Mouse (Mus musculus) liver, embryonic 12.5 days (tissue): ENCODE data around the gene Gemin2. TPM values are rescaled to one million over a fixed set of nuclear protein-coding genes. Genes with fewer than 3 reads are reported as not detected.
A peak's percentile ranks its signal among the peaks of the same experiment; 100 is the strongest.

Source experiments
- ATAC-seq: fragments of 200-750 bp; cut with Nextera tagmentation; 2 replicates; pipeline ENCODE4 v1.8.0; 2017; ENCODE audit warnings: moderate number of reproducible peaks, mild to moderate bottlenecking, moderate library complexity
- H3K27ac ChIP-seq: fragments of 300-500 bp; sonication (generic); 2 replicates; pipeline ENCODE4 v1.5.1; 2016; ENCODE audit warnings: mild to moderate bottlenecking
- H3K27me3 ChIP-seq: fragments of 300-500 bp; sonication (generic); replicated peaks from 2 replicates; pipeline ENCODE4 v1.6.1; 2016; ENCODE audit warnings: mild to moderate bottlenecking, moderate library complexity
- H3K36me3 ChIP-seq: fragments of 300-500 bp; sonication (generic); 2 replicates; pipeline ENCODE4 v1.6.1; 2016; ENCODE audit warnings: mild to moderate bottlenecking, moderate library complexity
- H3K4me1 ChIP-seq: fragments of 300-500 bp; sonication (generic); 2 replicates; pipeline ENCODE4 v1.6.1; 2016
- H3K4me2 ChIP-seq: fragments of 300-500 bp; sonication (generic); 2 replicates; pipeline ENCODE4 v1.6.1; 2016; ENCODE audit warnings: mild to moderate bottlenecking, moderate library complexity
- H3K4me3 ChIP-seq: fragments of 300-500 bp; sonication (generic); 2 replicates; pipeline ENCODE4 v1.5.1; 2016; ENCODE audit warnings: mild to moderate bottlenecking, moderate library complexity
- H3K9ac ChIP-seq: fragments of 300-500 bp; sonication (generic); 2 replicates; pipeline ENCODE4 v1.6.1; 2016; ENCODE audit warnings: mild to moderate bottlenecking, moderate library complexity
- H3K9me3 ChIP-seq: fragments of 300-500 bp; sonication (generic); replicated peaks from 2 replicates; pipeline ENCODE4 v1.6.1; 2016; ENCODE audit warnings: mild to moderate bottlenecking, moderate library complexity
- WGBS: fragments of 180-500 bp; shearing (Covaris S2); methylation state at CpG from one replicate; pipeline ENCODE4 v1.1.7; 2016; ENCODE audit not compliant: insufficient replicate concordance; 5-methylcytosine and 5-hydroxymethylcytosine counted together
- polyA plus RNA-seq: library from polyadenylated mRNA; unstranded; fragments of >200 nt; fragmentation: Nextera tagmentation; extraction: Ambion mirVana; gene quantifications from 2 replicates; pipeline ENCODE4 v1.2.1, GENCODE M21; 2016

Gene Gemin2
- polyA plus RNA-seq, 1 experiment from 2014 or later: 28.2 TPM

DNA sequence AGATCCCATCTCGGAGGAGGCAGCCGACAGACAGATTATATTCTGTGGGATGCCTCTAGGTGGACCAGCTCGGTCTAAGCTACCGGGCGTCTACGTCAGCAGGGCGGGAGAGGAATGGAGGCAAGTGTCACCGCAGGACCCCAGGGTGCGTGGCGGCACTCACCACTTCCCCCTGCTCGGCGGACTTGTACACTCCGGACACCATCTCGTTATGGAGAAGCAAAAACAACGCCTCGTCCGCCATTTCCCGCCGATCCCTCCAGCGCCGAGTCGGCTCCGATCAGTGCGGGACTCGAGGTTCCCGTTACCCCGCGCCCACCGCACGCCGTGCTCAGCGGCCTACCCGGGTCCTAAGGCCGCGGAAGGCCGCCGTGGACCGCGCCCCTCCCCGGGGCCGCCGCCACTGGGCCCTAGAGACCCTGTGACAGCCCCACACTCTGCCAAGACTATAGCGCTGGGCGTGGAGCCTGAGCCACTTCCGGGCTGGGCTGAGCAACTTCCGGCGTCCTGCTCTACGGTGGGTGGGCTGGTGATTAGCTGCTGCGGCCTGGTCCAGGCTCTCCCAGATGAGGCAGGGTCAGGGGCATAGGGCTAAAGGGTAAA lies 47.9 kb downstream of the Gemin2 start, which contains the start of gene Trappc6b:
TSS of gene Trappc6b (minus strand) at position 480 of the 603 bp plus-strand sequence.
- no peaks in the 10 kb centered on the region for H3K9me3 ChIP-seq
- H3K9ac ChIP-seq: peak within 1 kb of the TSS; percentile 99
- H3K4me3 ChIP-seq: peak within 1 kb of the TSS; percentile 87
- peak; percentile 95 for ATAC-seq
- H3K36me3 ChIP-seq: peaks cover 36% of the 10 kb centered on the region
- peak within 1 kb of the TSS; percentile 74 for H3K4me2 ChIP-seq
- WGBS: under 1% methylated on average over 49 of the region's 49 CpGs
- H3K27ac ChIP-seq: peak within 1 kb of the TSS; percentile 92
- H3K4me1 ChIP-seq: peaks cover 48% of the 10 kb centered on the region
- H3K27me3 ChIP-seq: no peaks in the 10 kb centered on the region; the same call in 1 of the 2 replicates

DNA sequence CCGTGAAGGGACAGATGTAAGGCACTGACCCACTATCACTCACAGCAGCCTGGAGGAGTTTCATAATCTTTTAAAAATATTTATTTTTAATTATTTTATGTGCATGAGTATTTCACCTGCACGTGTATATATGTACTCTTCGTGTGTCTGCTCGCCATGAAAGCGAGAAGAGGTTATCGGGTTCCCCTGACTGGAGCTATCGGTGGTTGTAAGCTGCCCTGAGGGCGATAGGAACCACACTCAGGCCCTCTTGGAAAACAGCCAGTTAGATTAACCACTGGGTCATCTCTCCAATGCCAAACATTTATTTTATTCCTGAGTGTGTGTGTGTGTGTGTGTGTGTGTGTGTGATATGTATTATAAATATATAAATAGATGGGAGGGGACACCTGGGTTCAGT lies 51.6 kb downstream of the Gemin2 start:
- Histone ChIP-seq H3K27me3 (no peaks in the 10 kb centered on the region; the same call in 1 of the 2 replicates), H3K4me2 (no peak overlapping the region), H3K4me3 (no peak overlapping the region), H3K4me1 (peaks cover 32% of the 10 kb centered on the region), H3K9me3 (no peaks in the 10 kb centered on the region), H3K9ac (no peak overlapping the region), H3K27ac (no peak overlapping the region), H3K36me3 (peaks cover 19% of the 10 kb centered on the region)
- 76% methylated on average over 8 of the region's 8 CpGs for WGBS
- no peak for ATAC-seq

DNA sequence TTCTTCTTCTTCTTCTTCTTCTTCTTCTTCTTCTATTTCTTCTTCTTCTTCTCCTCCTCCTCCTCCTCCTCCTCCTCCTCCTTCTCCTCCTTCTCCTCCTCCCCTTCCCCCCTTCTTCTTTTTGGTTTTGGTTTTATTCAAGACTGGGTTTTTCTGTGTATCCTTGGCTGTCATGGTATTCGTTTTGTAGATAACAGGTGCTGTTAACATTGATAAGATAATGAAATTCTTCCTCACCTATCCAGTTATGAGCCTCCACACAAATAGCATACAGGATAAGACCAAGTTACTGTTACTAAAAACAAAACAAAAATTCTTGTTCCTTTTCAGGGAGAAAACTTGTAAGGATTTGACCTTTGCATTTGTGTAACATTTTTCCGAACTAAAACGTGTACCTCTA lies 52.6 kb downstream of the Gemin2 start:
- Histone ChIP-seq H3K4me2 (peak overlapping the region; percentile 86), H3K27me3 (no peaks in the 10 kb centered on the region; the same call in 1 of the 2 replicates), H3K9me3 (no peaks in the 10 kb centered on the region), H3K27ac (peak overlapping the region; percentile 76), H3K36me3 (peaks cover 28% of the 10 kb centered on the region), H3K9ac (peak overlapping the region; percentile 71; the same call in 1 of the 2 replicates), H3K4me3 (peak overlapping the region; percentile 96), H3K4me1 (peaks cover 25% of the 10 kb centered on the region)
- 44% methylated on average over 3 of the region's 3 CpGs for WGBS
- ATAC-seq: no peak

DNA sequence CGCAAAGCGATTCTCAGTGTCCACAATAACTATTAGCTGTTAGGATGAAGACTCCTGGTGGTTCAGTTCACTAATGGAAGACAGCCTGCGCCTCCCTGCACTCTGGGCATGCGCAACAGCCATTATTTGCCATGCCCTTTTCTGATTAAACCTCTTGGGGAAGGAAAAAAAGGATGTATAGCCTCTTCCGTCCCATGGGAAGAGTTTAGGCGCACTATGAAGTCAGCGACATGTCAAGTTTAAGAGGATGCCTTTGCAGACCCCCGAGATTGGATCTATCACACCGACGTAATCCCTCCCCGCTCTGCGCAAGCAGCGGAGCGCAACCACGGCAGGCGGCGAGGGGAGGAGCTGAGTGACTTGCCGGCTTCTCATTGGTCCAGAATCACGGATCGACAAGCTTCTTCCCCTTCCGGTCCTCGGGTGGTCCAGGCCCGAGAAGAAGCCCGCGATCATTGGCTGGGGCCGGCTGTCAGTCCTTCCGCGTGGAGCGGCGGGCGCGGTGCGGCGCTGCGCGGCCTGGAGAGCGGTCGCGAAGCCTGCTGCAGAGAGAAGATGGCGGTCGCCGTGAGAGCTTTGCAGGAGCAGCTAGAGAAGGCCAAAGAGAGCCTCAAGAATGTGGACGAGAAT lies 53.4 kb downstream of the Gemin2 start, which contains the start of gene Pnn:
TSS of gene Pnn (plus strand) at position 437 of the 630 bp plus-strand sequence.
- ATAC-seq: peak; percentile 99

DNA sequence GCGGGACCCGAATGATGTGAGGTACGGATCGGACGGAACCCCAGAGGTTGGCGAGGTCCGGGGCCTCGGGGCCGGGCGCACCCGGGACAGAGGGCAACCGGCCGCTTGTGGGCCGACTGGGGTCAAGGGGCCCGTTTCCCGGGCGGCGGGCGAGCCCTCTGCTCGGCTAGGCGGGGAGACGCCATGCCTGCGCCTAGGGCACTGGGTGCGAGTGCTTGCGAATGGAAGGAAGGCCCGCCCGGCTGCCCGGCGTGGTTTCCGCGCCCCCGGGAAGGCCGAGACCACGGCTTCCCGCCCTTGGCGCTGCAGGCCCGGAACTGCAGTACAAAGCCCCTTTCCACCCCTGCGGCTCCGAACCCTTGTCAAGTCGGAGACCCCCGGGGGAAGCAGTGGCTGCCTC lies 53.9 kb downstream of the Gemin2 start:
- ATAC-seq: peak; percentile 46
- under 1% methylated on average over 41 of the region's 41 CpGs for WGBS
- H3K9me3 ChIP-seq: no peaks in the 10 kb centered on the region
- H3K27ac ChIP-seq: peak overlapping the region; percentile 88
- H3K36me3 ChIP-seq: peaks cover 41% of the 10 kb centered on the region
- H3K4me2 ChIP-seq: peak overlapping the region; percentile 86
- H3K27me3 ChIP-seq: no peaks in the 10 kb centered on the region; the same call in 1 of the 2 replicates
- H3K4me3 ChIP-seq: peak overlapping the region; percentile 96
- peaks cover 25% of the 10 kb centered on the region for H3K4me1 ChIP-seq
- H3K9ac ChIP-seq: peak overlapping the region; percentile 94

More for the DNA sequence above, 53.4 kb downstream of the Gemin2 start, which contains the start of gene Pnn:
- Histone ChIP-seq H3K36me3 (peaks cover 36% of the 10 kb centered on the region), H3K9me3 (no peaks in the 10 kb centered on the region), H3K4me3 (peak within 1 kb of the TSS; percentile 96), H3K4me2 (peak within 1 kb of the TSS; percentile 86), H3K27ac (peak within 1 kb of the TSS; percentile 88), H3K4me1 (peaks cover 25% of the 10 kb centered on the region), H3K27me3 (no peaks in the 10 kb centered on the region; the same call in 1 of the 2 replicates), H3K9ac (peak within 1 kb of the TSS; percentile 94)
- under 1% methylated on average over 43 of the region's 43 CpGs for WGBS

DNA sequence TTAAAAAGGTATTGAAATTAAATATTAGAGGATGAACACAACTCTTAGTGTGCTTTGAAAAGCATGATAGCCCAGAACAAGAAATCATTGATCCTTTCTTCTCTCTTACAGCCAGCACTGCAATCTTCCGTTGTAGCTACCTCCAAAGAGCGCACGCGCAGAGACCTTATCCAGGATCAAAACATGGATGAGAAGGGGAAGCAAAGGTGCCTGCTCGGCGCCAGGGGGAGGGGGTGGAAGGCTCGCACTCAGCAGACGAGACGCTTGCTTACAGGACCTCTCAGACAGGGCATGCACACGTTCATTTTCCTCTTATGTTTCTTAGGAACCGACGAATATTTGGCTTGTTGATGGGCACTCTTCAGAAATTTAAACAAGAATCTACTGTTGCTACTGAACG lies 55.6 kb downstream of the Gemin2 start:
- ATAC-seq: no peak
- H3K9ac ChIP-seq: no peak overlapping the region
- H3K27ac ChIP-seq: no peak overlapping the region
- no peaks in the 10 kb centered on the region; the same call in 1 of the 2 replicates for H3K27me3 ChIP-seq
- peak overlapping the region; percentile 86; the same call in 1 of the 2 replicates for H3K4me2 ChIP-seq
- H3K9me3 ChIP-seq: no peaks in the 10 kb centered on the region
- peaks cover 25% of the 10 kb centered on the region for H3K4me1 ChIP-seq
- peaks cover 52% of the 10 kb centered on the region for H3K36me3 ChIP-seq
- no peak overlapping the region for H3K4me3 ChIP-seq
- WGBS: 91% methylated on average over 13 of the region's 13 CpGs

DNA sequence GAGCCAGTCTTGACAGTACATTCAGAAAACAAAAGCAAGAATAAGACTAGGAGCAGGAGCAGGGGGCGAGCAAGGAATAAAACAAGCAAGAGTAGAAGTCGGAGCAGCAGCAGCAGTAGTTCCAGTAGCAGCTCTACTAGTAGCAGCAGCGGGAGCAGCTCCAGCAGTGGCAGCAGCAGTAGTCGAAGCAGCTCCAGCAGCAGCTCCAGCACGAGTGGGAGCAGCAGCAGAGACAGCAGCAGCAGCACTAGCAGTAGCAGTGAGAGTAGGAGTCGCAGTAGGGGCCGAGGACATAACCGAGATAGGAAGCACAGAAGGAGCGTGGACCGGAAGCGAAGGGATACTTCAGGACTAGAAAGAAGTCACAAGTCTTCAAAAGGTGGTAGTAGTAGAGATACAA lies 59.1 kb downstream of the Gemin2 start:
- WGBS: 89% methylated on average over 11 of the region's 11 CpGs
- peaks cover 60% of the 10 kb centered on the region for H3K36me3 ChIP-seq
- no peaks in the 10 kb centered on the region for H3K9me3 ChIP-seq

DNA sequence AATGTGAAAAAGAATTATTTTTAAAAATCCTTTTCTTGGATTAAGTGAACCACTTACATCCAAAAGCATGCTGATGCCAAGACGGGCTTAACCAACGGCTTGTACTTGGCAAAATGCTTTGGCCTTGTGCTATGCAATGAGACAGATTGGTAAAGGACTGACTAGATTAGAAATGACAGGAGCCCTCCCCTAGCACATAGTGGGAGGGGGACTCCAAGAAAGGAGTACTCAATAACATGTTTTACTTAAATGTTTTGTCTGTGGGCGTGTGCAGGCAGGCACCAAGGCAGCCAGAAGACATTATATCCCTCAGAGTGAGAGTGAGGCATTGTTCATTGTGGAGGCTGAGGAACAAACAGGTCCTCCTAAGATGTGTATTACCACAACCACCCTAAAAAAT lies 60.9 kb downstream of the Gemin2 start:
- ATAC-seq: no peak
- H3K27me3 ChIP-seq: no peaks in the 10 kb centered on the region
- H3K4me2 ChIP-seq: no peak overlapping the region
- no peaks in the 10 kb centered on the region for H3K9me3 ChIP-seq
- no peaks in the 10 kb centered on the region; the same call in 1 of the 2 replicates for H3K4me1 ChIP-seq
- no peak overlapping the region for H3K27ac ChIP-seq
- no peak overlapping the region for H3K4me3 ChIP-seq
- H3K9ac ChIP-seq: no peak overlapping the region
- 80% methylated on average over 3 of the region's 3 CpGs for WGBS
- peaks cover 49% of the 10 kb centered on the region for H3K36me3 ChIP-seq

More for the DNA sequence above, 59.1 kb downstream of the Gemin2 start:
- peaks cover 15% of the 10 kb centered on the region for H3K4me1 ChIP-seq
- H3K27me3 ChIP-seq: no peaks in the 10 kb centered on the region
- ATAC-seq: no peak
- H3K4me3 ChIP-seq: no peak overlapping the region
- H3K4me2 ChIP-seq: no peak overlapping the region
- no peak overlapping the region for H3K9ac ChIP-seq
- no peak overlapping the region for H3K27ac ChIP-seq

DNA sequence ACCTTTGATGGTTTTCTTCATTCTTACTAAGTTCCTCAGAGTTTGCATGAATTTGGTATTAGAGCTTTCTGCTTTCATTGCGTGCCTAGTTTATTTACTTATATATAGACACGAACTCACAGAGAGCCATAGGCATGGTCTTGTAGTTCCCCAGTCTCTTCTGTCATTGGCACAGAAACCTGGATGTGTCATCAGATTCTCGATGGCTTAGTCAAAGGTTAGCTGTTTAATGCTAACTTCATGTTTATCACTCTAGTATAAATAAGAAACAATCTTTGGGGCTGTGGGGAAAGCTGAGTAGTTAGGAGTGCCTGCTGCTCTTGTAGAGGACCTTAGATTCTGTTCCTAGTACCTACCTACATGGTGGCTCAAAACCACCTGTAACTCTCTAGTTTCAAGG lies 63.8 kb downstream of the Gemin2 start:
- ATAC-seq: no peak
- no peaks in the 10 kb centered on the region for H3K4me1 ChIP-seq
- no peak overlapping the region for H3K9ac ChIP-seq
- H3K27me3 ChIP-seq: no peaks in the 10 kb centered on the region
- no peak overlapping the region for H3K4me2 ChIP-seq
- 74% methylated on average over 3 of the region's 3 CpGs for WGBS
- no peak overlapping the region for H3K27ac ChIP-seq
- H3K9me3 ChIP-seq: no peaks in the 10 kb centered on the region
- no peak overlapping the region for H3K4me3 ChIP-seq
- H3K36me3 ChIP-seq: peaks cover 20% of the 10 kb centered on the region

DNA sequence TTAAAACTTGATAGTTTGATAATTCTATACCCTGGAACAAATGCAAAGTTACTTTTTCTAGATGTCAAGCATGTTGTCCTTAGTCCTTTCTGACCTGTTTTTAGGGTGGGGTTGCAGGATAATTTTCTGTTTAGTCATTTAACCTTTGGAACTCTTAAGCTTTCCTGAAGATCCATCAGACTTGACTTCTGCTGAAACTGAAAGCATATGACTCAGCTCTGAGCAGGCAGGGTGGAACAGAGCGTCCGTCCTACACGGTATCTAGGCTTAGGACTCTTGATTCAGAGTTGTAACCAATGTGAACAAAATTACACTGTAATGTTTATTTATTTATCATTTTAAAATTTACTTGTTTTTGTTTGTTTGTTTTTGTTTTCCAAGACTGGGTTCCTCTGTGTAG lies 64.7 kb downstream of the Gemin2 start:
- 88% methylated on average over 3 of the region's 3 CpGs for WGBS
- ATAC-seq: no peak

More for the DNA sequence above, 64.7 kb downstream of the Gemin2 start:
- Histone ChIP-seq H3K27me3 (no peaks in the 10 kb centered on the region), H3K9me3 (no peaks in the 10 kb centered on the region), H3K36me3 (peaks cover 12% of the 10 kb centered on the region), H3K4me1 (no peaks in the 10 kb centered on the region), H3K27ac (no peak overlapping the region), H3K4me3 (no peak overlapping the region), H3K9ac (no peak overlapping the region), H3K4me2 (no peak overlapping the region)
